Mouse (Mus musculus) c-Kit-negative CD71-positive TER-119-positive erythroid progenitor cells, embryonic 14.5 days (primary cell): ENCODE results near the gene Mettl1.
"Not testable (repeated sequence)": the region's sequence is repeated elsewhere in the genome, so short reads cannot be mapped to it uniquely, and the experiment has no call there.

Experiments used
- DNase-seq: peaks from one replicate; pipeline ENCODE4 v3.0.0-alpha.2; 2013; ENCODE audit warnings: low read depth, low spot score

Gene Mettl1

DNA sequence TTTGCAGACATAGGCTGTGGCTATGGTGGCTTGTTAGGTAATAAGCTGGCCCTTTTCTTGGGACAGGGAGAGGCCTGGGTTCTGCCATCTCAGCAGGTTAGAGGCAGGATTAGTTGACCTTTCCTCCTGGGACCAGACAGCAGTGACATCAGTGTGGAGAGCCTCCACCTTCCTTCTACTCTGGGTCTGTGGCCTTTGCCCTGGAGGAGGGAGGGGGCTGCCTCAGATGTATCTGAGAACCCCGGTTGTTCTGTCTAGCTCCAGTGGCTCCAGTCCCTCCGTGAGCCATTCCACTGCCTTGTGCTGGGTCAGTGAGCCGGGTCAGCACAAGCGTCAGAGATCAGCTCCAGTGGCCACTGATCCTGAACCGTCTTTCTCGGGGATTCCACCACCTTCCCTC, 2.0 kb downstream of the Mettl1 start:
- no peak for DNase-seq

DNA sequence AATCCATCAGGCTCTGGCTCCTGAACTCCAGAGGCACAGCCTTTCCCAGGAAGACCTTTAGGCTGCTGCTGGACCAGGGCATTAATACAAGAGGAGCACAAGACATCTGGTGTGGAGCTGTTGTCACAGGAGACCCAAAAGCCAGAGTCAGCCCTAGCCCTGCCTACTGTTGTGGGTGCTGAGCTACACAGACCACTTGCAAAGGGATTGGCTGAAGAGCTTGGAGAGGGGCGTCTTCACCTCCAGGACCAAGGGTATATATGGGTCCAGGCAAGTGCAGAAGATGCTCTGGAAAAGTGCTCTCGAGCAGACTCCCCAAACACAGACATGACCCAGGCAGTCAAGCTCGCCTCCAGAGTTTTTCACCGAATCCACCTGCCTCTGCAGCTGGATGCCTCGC, 6.7 kb downstream of the Mettl1 start, which contains the start of gene Cyp27b1:
Gene Cyp27b1 (plus strand): TSS at position 297 of the 400 bp plus-strand sequence.
- DNase-seq, result no peak

GRCm38 (mm10) chr10:127048608-127049394, 7.6 kb downstream of the Mettl1 start:
- DNase-seq, result no peak

- no peak for DNase-seq
Measured at GRCm38 (mm10) chr10:127049395-127050118, 8.3 kb downstream of the Mettl1 start.

- DNase-seq, result no peak
Measured at GRCm38 (mm10) chr10:127050119-127050474, 8.9 kb downstream of the Mettl1 start.

DNA sequence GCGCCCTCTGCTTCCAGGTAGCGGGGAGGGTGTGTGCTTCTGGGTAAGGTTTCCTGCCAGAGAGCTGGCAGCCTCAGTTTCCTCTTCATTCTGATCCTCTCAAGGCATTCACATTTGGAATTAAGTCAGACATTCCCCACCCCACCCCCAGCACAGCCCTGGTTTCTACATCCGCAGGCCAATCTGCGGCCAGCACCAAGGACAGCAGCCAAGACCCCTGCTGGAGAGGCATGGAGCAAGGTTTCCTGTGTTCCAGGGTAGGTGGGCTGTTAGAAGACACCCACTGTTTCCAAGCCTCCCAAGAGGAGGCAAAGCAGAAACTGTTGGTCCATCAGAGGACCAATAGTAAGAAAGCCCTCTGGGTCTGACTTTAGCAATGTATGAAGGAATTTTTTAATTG, 13.4 kb downstream of the Mettl1 start:
- DNase-seq, result no peak

DNA sequence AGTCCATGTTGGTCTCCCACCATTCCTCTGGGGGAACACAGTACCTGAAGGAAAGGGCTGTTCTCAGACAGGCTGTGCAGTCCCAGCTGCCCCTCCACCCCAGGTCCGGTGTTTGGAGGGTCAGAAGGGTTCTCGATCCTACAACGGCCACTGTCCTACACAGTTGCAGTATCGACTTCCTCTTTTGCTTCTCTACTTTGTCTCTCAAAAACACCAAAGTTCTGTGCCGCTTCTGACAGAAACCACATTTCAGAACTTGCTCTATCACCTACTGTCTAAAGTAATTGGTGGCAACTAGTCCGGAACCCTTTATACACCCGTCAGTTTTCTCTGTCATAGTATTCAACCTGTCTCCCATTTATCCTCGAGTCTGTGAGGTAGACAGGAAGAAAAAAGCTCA, 14.2 kb downstream of the Mettl1 start:
- no peak for DNase-seq

DNA sequence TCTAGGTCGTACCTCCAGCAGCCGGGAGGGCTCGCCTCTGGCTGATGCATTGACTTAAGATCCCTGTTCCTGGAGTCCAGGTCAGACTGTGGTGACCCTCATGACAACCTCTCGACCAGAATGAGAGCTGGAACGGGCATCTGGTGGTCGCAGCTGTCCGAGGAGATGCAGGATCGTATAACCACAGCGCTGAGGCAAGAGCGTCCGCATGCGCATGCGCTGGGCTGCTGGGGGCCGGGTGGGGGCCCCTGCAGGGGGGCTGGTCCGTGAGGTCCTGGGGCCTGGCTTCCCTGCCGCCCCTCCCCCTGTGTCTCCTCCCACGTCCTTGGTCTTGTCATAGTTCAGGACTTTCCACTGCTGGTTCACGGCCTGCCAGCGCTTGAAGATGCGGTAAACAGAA, 15.3 kb downstream of the Mettl1 start:
- DNase-seq, result no peak

GRCm38 (mm10) chr10:127058161-127058560, 16.9 kb downstream of the Mettl1 start:
- no peak for DNase-seq

DNA sequence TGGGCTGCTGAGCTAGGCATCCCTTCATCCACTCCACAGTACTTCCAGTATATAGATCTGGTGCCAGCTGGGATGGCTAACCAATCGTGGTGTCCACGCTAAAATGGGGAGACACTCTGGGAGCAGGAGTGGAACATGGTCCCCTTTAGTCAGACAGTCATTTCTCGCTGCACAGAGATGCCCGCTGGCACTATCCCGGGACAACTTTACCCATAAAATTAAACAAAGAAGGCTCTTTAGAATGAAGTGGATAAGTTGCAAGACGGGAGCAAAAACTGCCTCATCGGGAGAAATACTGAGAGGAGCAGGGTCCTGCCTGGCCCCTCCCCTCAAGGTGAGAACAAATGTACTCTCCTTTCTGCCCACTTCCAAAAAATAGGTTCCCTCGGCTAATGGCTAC, 17.5 kb downstream of the Mettl1 start:
- no peak for DNase-seq

GRCm38 (mm10) chr10:127059174-127059967, 18.2 kb downstream of the Mettl1 start:
- no peak for DNase-seq

- DNase-seq, result no peak
Measured at GRCm38 (mm10) chr10:127059968-127060916, 19.0 kb downstream of the Mettl1 start, which contains the start of gene March9. March9 (minus strand) TSS chr10:127060184.

- no peak for DNase-seq
Measured at GRCm38 (mm10) chr10:127061085-127061484, 19.9 kb downstream of the Mettl1 start.

GRCm38 (mm10) chr10:127061513-127061912, 20.3 kb downstream of the Mettl1 start:
- no peak for DNase-seq

GRCm38 (mm10) chr10:127062101-127062500, 20.9 kb downstream of the Mettl1 start:
- DNase-seq, result not testable (repeated sequence)

GRCm38 (mm10) chr10:127062503-127062902, 21.3 kb downstream of the Mettl1 start:
- no peak for DNase-seq

GRCm38 (mm10) chr10:127063239-127063872, 22.1 kb downstream of the Mettl1 start, which contains the start of gene Cdk4:
Cdk4 (plus strand) TSS chr10:127063534.
- peak; percentile 82 for DNase-seq

GRCm38 (mm10) chr10:127063913-127064870, 23.0 kb downstream of the Mettl1 start:
- DNase-seq, result no peak

DNA sequence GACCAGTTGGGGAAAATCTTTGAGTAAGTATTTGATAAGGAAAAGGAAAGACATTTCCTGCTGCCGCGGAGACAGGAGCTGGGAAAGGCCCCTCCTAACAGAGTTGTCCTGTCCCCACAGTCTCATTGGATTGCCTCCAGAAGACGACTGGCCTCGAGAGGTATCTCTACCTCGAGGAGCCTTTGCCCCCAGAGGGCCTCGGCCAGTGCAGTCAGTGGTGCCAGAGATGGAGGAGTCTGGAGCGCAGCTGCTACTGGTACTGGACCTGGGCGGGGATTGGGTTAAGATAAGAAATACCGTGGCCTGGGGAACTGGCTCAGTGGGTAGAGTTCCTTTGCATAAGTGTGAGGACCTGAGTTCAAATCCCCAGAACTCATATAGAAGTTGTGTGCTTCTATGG, 24.8 kb downstream of the Mettl1 start:
- no peak for DNase-seq
